Mouse (Mus musculus): ENCODE measurements at regions not wholly inside any gene's neighbourhood (a gene's known extent, or its start where the extent isn't known, plus 50 kb on each side); places are given as distances from the start of the nearest gene placed in this dataset. TPM values are rescaled to one million over a fixed set of nuclear protein-coding genes. Genes with fewer than 3 reads are reported as not detected.

DNA sequence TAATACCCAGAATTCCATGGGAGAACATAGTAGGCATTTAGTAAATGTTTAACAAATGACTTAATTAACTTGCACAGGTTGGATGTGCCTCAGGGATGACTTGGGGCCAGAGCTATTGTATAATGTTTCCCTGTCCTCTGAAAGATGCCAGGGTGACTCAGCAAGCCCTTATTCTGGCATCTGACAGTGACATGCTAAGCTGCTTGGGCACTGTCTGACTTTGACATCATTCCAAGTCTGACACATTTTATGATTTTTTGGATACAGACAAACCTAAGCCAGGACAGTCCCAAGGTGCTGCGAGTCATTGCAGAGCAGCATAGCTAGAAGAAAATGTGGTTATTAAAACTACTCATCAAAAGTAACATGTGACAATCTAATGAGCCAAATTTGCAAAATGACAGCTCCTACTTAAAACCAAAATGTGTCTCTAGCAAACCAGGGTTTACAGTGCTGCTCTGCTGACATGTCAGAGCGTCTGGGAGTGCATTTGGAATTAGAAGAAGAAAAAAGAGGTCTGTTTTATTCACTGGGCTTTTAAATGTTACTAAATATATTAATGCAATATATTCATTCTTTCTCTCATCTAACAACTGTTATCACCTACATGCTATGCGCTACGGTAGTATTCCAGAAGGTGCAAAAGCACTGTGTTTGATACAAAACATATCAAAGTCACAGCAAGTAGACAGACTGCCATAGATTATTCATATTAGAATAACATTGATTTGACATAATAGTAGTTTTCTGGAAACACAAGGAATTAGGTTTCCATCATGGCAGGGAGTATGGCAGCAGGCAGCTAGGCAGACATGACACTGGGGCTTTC lies 64.1 kb upstream of the Klf12 start:
- Histone ChIP-seq H3K27me3 (no peaks in the 10 kb centered on the region), H3K36me3 (no peaks in the 10 kb centered on the region), H3K4me2 (no peak overlapping the region), H3K4me1 (replicated peaks) (no peaks in the 10 kb centered on the region), H3K4me3 (no peak overlapping the region), H3K9me3 (replicated peaks) (no peaks in the 10 kb centered on the region), H3K9ac (no peak overlapping the region), H3K27ac (no peak overlapping the region)
- no peak for ATAC-seq (replicated peaks; ENCODE audit: insufficient number of reproducible peaks, insufficient read depth, low FRiP score, low read depth)
- 76% methylated on average over 4 of the region's 4 CpGs for WGBS

DNA sequence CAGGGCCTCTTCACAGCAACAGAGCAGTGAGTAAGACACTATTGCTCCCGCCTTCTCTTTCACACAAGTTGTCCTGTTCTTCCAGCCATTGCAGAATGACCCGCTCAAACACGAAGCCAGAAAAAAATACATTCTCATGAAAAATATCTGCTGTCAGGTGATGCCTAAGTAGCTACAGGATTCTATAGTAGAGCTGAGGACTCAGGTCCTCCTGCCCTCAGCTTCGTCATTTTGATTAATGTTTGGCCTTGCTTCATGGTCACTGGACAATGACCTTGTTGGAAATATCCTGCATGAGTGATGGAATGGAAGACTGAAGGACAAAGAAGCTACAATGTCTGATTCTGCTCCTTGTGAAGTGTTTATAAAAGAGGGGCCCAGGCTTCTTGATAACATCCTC lies 52.4 kb upstream of the Klf12 start:
- no peaks in the 10 kb centered on the region for H3K9me3 ChIP-seq (replicated peaks)
- H3K4me1 ChIP-seq (replicated peaks), result no peaks in the 10 kb centered on the region
- H3K36me3 ChIP-seq, result no peaks in the 10 kb centered on the region
- 79% methylated on average over 4 of the region's 4 CpGs for WGBS
- H3K27me3 ChIP-seq, result no peaks in the 10 kb centered on the region
- H3K4me2 ChIP-seq, result no peak overlapping the region
- H3K9ac ChIP-seq, result no peak overlapping the region
- no peak overlapping the region for H3K27ac ChIP-seq
- no peak overlapping the region for H3K4me3 ChIP-seq
- no peak for ATAC-seq (replicated peaks; ENCODE audit: insufficient number of reproducible peaks, insufficient read depth, low FRiP score, low read depth)

Small RNA genes lying in the stretch of these regions (microRNA-seq; reads per million reads assigned to microRNA genes)
- gene Gm22401, result not detected
